Mouse (Mus musculus): ENCODE results near the gene Ndufs8. TPM values are rescaled to one million over a fixed set of nuclear protein-coding genes. Genes with fewer than 3 reads are reported as not detected.

Gene Ndufs8
- polyA plus RNA-seq, 1 experiment from 2014 or later: 417 TPM

DNA sequence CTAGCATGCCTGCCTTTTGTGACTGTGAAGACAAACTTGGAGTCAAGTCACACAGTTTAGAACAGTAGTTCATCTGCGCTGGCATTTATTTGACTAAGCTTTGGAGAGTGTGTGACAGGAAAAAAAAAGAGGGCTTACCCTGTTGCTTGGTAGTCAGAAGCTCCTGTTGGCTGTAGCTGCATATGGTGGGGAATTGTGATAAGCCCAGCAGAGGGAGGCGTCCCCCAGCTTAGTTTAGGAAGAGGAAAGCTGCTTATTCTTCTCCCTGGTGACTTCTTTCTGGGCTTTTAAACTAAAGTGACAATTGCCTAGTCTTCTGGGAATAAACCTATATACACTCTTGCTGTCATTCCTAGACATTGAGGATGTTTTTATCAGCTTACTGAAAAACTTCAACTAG, 49.9 kb downstream of the Ndufs8 start:
- no peaks in the 10 kb centered on the region for H3K27me3 ChIP-seq (ENCODE audit: insufficient read depth, low read length)
- WGBS: 73% methylated on average over 2 of the region's 2 CpGs
- H3K9ac ChIP-seq (ENCODE audit: low read depth, low read length): no peak overlapping the region
- H3K4me1 ChIP-seq (replicated peaks; ENCODE audit: insufficient read depth, low read length): no peaks in the 10 kb centered on the region
- ATAC-seq (replicated peaks; ENCODE audit: low FRiP score, low read depth) (no peak), DNase-seq (ENCODE audit: low spot score) (no peak)
- no peak overlapping the region for H3K27ac ChIP-seq
- no peaks in the 10 kb centered on the region for H3K9me3 ChIP-seq (replicated peaks; ENCODE audit: low read length)
- H3K4me3 ChIP-seq (replicated peaks; ENCODE audit: low read depth, low read length): no peak overlapping the region
- no peak for TF ChIP-seq CTCF (IDR thresholded peaks at IDR 0.05; ENCODE audit: low read depth)
- H3K36me3 ChIP-seq (ENCODE audit: insufficient read depth, low read length): peaks cover 6% of the 10 kb centered on the region; the same call in 1 of the 2 replicates
- H3K4me2 ChIP-seq (ENCODE audit: low read length): no peak overlapping the region

Other genes starting within 250 kb of the Ndufs8 start
- 3.3 and 3.5 TPM in 2 replicates for gene Lrp5, start 226.2 kb downstream of the Ndufs8 start, polyA plus RNA-seq (2015; fragmentation: Nextera tagmentation; extraction: Ambion mirVana)
- gene 1810055G02Rik, start 204.5 kb downstream of the Ndufs8 start, polyA plus RNA-seq (2015; fragmentation: Nextera tagmentation; extraction: Ambion mirVana): 27.3 and 29.1 TPM in 2 replicates
- gene Kmt5b, start 145.4 kb downstream of the Ndufs8 start, polyA plus RNA-seq (2015; fragmentation: Nextera tagmentation; extraction: Ambion mirVana): 19.5 and 20.0 TPM in 2 replicates
- 53.0 and 54.7 TPM in 2 replicates for gene Chka, start 61.0 kb downstream of the Ndufs8 start, polyA plus RNA-seq (2015; fragmentation: Nextera tagmentation; extraction: Ambion mirVana)
- gene Tcirg1, start 5.6 kb downstream of the Ndufs8 start, polyA plus RNA-seq (2015; fragmentation: Nextera tagmentation; extraction: Ambion mirVana): 31.4 and 33.0 TPM in 2 replicates
- 3.8 and 3.9 TPM in 2 replicates for gene Aldh3b1, start 17.0 kb upstream of the Ndufs8 start, polyA plus RNA-seq (2015; fragmentation: Nextera tagmentation; extraction: Ambion mirVana)
- 24.2 and 25.5 TPM in 2 replicates for gene Unc93b1, start 22.4 kb upstream of the Ndufs8 start, polyA plus RNA-seq (2015; fragmentation: Nextera tagmentation; extraction: Ambion mirVana)
- gene Aldh3b3, start 45.9 kb upstream of the Ndufs8 start, polyA plus RNA-seq (2015; fragmentation: Nextera tagmentation; extraction: Ambion mirVana): 0.07 TPM in 1 of 2 replicates, not detected in the other
- gene Aldh3b2, start 59.6 kb upstream of the Ndufs8 start, polyA plus RNA-seq (2015; fragmentation: Nextera tagmentation; extraction: Ambion mirVana): 4.2 and 5.8 TPM in 2 replicates
- gene Acy3, start 73.8 kb upstream of the Ndufs8 start, polyA plus RNA-seq (2015; fragmentation: Nextera tagmentation; extraction: Ambion mirVana): 83.9 and 92.6 TPM in 2 replicates
- gene Tbx10, start 80.0 kb upstream of the Ndufs8 start, polyA plus RNA-seq (2015; fragmentation: Nextera tagmentation; extraction: Ambion mirVana): 2.4 and 2.8 TPM in 2 replicates
- gene Nudt8, start 87.8 kb upstream of the Ndufs8 start, polyA plus RNA-seq (2015; fragmentation: Nextera tagmentation; extraction: Ambion mirVana): 52.2 and 54.1 TPM in 2 replicates
- gene Gm49405, start 87.9 kb upstream of the Ndufs8 start, polyA plus RNA-seq (2015; fragmentation: Nextera tagmentation; extraction: Ambion mirVana): 1.3 and 1.7 TPM in 2 replicates
- gene Doc2g, start 90.5 kb upstream of the Ndufs8 start, polyA plus RNA-seq (2015; fragmentation: Nextera tagmentation; extraction: Ambion mirVana): 2.6 and 2.8 TPM in 2 replicates
- gene Ndufv1, start 100.0 kb upstream of the Ndufs8 start, polyA plus RNA-seq (2015; fragmentation: Nextera tagmentation; extraction: Ambion mirVana): 294 and 318 TPM in 2 replicates
- gene Gstp1, start 125.2 kb upstream of the Ndufs8 start, polyA plus RNA-seq (2015; fragmentation: Nextera tagmentation; extraction: Ambion mirVana): 441 and 464 TPM in 2 replicates
- gene Gstp2, start 133.2 kb upstream of the Ndufs8 start, polyA plus RNA-seq (2015; fragmentation: Nextera tagmentation; extraction: Ambion mirVana): 3.1 and 4.4 TPM in 2 replicates
- gene Gstp3, start 146.8 kb upstream of the Ndufs8 start, polyA plus RNA-seq (2015; fragmentation: Nextera tagmentation; extraction: Ambion mirVana): not detected in 2 replicates
- gene Cabp2, start 168.8 kb upstream of the Ndufs8 start, polyA plus RNA-seq (2015; fragmentation: Nextera tagmentation; extraction: Ambion mirVana): 2.2 and 2.4 TPM in 2 replicates
- 107 TPM in 2 replicates for gene Cdk2ap2, start 184.4 kb upstream of the Ndufs8 start, polyA plus RNA-seq (2015; fragmentation: Nextera tagmentation; extraction: Ambion mirVana)
- 12.2 and 13.9 TPM in 2 replicates for gene Pitpnm1, start 187.2 kb upstream of the Ndufs8 start, polyA plus RNA-seq (2015; fragmentation: Nextera tagmentation; extraction: Ambion mirVana)
- 83.2 and 84.2 TPM in 2 replicates for gene Aip, start 213.1 kb upstream of the Ndufs8 start, polyA plus RNA-seq (2015; fragmentation: Nextera tagmentation; extraction: Ambion mirVana)
- gene Gpr152, start 227.0 kb upstream of the Ndufs8 start, polyA plus RNA-seq (2015; fragmentation: Nextera tagmentation; extraction: Ambion mirVana): 0.03 TPM in 1 of 2 replicates, not detected in the other
- 0.08 and 0.13 TPM in 2 replicates for gene Cabp4, start 231.3 kb upstream of the Ndufs8 start, polyA plus RNA-seq (2015; fragmentation: Nextera tagmentation; extraction: Ambion mirVana)
- gene Coro1b, start 235.8 kb upstream of the Ndufs8 start, polyA plus RNA-seq (2015; fragmentation: Nextera tagmentation; extraction: Ambion mirVana): 161 and 164 TPM in 2 replicates
- 0.82 and 0.91 TPM in 2 replicates for gene Ptprcap, start 240.8 kb upstream of the Ndufs8 start, polyA plus RNA-seq (2015; fragmentation: Nextera tagmentation; extraction: Ambion mirVana)

All from kidney, postnatal 0 days (tissue).